Mouse (Mus musculus) CH12.LX (cell line): ENCODE results near the gene Pdcd4.

Experiments used
- CHD2 ChIP-seq: IDR thresholded peaks from 2 replicates; pipeline ENCODE4 v1.6.1; 2011; ENCODE audit warnings: low read length, improper control_type of control experiment
- CTCF ChIP-seq, 2 experiments: IDR thresholded peaks in 1 of 2; conservative IDR thresholded peaks in 1 of 2; 2 replicates each; pipeline ENCODE4 v1.5.1; 2011 to 2012; ENCODE audit warnings: low read depth in 2 of 2, low read length in 2 of 2, improper control_type of control experiment in 1 of 2, inconsistent platforms in 1 of 2, mild to moderate bottlenecking in 1 of 2, moderate library complexity in 1 of 2
- E2F4 ChIP-seq: IDR thresholded peaks from 2 replicates; pipeline ENCODE4 v1.6.1; 2011; ENCODE audit warnings: low read depth, low read length, improper control_type of control experiment; ENCODE audit not compliant: insufficient replicate concordance
- EP300 ChIP-seq: IDR thresholded peaks from 2 replicates; pipeline ENCODE4 v1.6.1; 2011; ENCODE audit warnings: low read length, improper control_type of control experiment
- MAX ChIP-seq: IDR thresholded peaks from 2 replicates; pipeline ENCODE4 v1.6.1; 2011; ENCODE audit warnings: low read length, improper control_type of control experiment
- MEF2A ChIP-seq: IDR thresholded peaks from 2 replicates; pipeline ENCODE4 v1.6.1; 2014; ENCODE audit warnings: low read depth, mild to moderate bottlenecking, inconsistent platforms, low read length, improper control_type of control experiment, borderline replicate concordance
- MXI1 ChIP-seq: IDR thresholded peaks from 2 replicates; pipeline ENCODE4 v1.6.1; 2011; ENCODE audit warnings: mild to moderate bottlenecking, low read depth, low read length, improper control_type of control experiment
- POLR2A ChIP-seq: IDR thresholded peaks from 2 replicates; pipeline ENCODE4 v1.6.1; 2011; ENCODE audit warnings: low read depth, mild to moderate bottlenecking, improper control_type of control experiment, low read length
- POLR2AphosphoS2 ChIP-seq: IDR thresholded peaks from 2 replicates; pipeline ENCODE4 v1.6.1; 2011; ENCODE audit warnings: low read depth, low read length, improper control_type of control experiment
- SMC3 ChIP-seq: IDR thresholded peaks from 2 replicates; pipeline ENCODE4 v1.6.1; 2011; ENCODE audit warnings: low read depth, low read length, improper control_type of control experiment
- USF1 ChIP-seq: IDR thresholded peaks from 2 replicates; pipeline ENCODE4 v1.6.1; 2014; ENCODE audit warnings: low read depth, mild to moderate bottlenecking, inconsistent platforms, low read length, improper control_type of control experiment

GRCm38 (mm10) chr19:53933050-53933449, 41.0 kb downstream of the Pdcd4 start:
- TF ChIP-seq E2F4 (no peak), EP300 (no peak), POLR2A (no peak), CTCF (conservative IDR thresholded peaks at IDR 0.05 in 1 of 2, IDR thresholded peaks at IDR 0.05 in 1 of 2; ENCODE audit: low read depth in 2 of 2, low read length in 2 of 2) (no peak), POLR2AphosphoS2 (no peak), USF1 (no peak), MXI1 (no peak), CHD2 (no peak), SMC3 (no peak), MEF2A (no peak), MAX (no peak)
